Mouse (Mus musculus): ENCODE measurements around the gene Atn1.

DNA sequence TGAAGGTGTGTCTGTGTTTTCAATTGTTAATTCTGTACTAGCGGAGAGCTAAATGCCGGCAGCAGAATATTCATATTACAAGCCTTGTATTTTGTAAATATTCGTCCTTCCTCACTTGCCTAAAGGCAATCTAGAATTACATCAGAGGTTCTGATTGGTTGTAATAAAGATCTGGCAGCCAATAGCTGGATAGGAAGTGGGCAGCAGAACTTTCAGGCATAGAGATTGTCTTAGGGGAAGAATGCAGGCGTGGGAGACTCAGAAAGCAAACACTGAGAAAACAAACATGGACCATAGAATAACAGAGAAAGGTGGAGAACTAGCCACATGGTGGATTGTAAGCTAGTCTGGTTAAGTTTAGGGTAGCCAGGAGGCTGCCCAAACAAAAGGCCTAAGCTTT is 33.8 kb upstream of the Atn1 start:
- no peak for TF ChIP-seq CTCF (IDR thresholded peaks at IDR 0.05; ENCODE audit: extremely low read depth, insufficient read depth, insufficient read length, insufficient replicate concordance)
- TF ChIP-seq POLR2A (IDR thresholded peaks at IDR 0.05; ENCODE audit: low read depth, low read length): no peak

Measured in spleen, adult 2 months (tissue).